Mouse (Mus musculus) heart, adult 9 months (tissue): ENCODE results near the gene Pkm.

Source experiments
- DNase-seq, 2 experiments: peaks; one replicate each; pipeline ENCODE4 v3.0.0; 2022; ENCODE audit warnings: low spot score in 2 of 2

Gene Pkm

GRCm38 (mm10) chr9:59666016-59666415, 9.8 kb downstream of the Pkm start:
- no peak for DNase-seq

DNA sequence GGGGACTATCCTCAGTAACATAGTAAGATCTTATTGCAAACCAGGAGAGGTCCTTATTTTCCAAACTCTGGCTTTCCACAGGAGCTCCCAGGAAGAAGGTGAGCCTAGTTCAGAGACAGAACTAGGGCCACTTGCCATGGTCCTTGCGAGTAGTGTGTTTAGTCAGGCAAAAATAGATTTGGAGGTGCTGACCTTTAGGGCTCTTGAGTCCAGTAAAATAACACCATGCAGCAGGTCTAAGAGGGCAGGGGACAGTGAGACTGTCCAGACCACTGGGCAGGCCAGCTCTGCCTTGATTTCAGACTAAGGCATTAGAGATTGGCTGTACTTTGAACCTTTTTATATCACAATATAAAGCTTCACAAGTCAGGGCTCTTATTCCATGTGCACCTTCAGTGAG, 10.6 kb downstream of the Pkm start:
- no peak for DNase-seq

- DNase-seq, result peak in 1 of 2 experiments; percentile 64
Observed at GRCm38 (mm10) chr9:59667250-59667649, 11.1 kb downstream of the Pkm start.

GRCm38 (mm10) chr9:59667904-59668303, 11.7 kb downstream of the Pkm start:
- DNase-seq, result no peak

DNA sequence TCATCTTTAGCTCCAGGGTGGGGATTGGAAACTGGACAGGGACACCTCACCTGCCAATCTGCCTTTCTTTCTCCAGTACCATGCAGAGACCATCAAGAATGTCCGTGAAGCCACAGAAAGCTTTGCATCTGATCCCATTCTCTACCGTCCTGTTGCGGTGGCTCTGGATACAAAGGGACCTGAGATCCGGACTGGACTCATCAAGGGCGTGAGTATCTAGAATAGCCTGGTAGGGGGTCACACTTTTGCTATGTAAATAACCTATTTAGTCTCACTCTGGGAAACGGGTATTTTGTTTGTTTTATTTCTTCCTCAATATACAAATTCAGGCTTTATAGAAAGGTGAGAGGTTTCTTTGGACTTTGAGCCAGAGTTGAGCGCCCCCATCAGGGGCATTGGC, 12.3 kb downstream of the Pkm start:
- no peak for DNase-seq

- no peak for DNase-seq
Observed at GRCm38 (mm10) chr9:59669172-59669571, 13.0 kb downstream of the Pkm start.

- peak; percentile 78 to 81 for DNase-seq
Observed at GRCm38 (mm10) chr9:59672195-59672894, 16.2 kb downstream of the Pkm start.

- DNase-seq, result no peak
Observed at GRCm38 (mm10) chr9:59673427-59673826, 17.3 kb downstream of the Pkm start.

DNA sequence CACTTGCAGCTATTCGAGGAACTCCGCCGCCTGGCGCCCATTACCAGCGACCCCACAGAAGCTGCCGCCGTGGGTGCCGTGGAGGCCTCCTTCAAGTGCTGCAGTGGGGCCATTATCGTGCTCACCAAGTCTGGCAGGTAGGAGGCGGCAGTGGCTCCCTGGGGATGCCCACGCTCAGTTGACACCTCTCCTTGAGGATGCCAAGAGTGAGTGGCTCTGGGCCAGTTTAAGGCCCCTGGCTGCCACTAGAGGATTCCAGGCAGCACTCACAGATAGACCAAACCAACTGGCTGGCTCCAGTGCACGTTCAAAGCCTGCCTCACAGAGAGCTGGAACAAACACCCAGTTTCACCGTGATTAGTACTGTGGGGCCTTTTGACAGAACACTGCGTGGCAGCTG, 19.4 kb downstream of the Pkm start:
- no peak for DNase-seq

DNA sequence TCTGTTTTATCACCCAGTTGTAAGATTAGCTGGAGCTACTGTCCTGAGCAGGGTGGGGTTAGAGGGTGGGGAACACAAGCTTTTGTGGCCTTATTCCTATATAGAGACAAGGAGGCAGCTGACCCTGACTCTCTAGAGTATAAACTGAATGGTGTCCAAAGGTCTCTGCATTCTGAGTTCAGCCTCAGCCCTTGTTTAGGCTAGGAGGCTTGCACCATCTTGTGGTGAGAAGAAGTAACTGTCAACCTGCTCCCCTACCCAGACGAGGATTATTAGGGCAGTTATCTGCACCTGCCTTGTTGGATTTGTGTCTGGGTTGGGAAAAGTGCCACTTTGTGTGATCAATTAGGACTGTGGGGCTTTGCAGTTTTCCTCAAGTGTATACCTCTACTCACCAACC, 22.1 kb downstream of the Pkm start:
- DNase-seq, result no peak

DNA sequence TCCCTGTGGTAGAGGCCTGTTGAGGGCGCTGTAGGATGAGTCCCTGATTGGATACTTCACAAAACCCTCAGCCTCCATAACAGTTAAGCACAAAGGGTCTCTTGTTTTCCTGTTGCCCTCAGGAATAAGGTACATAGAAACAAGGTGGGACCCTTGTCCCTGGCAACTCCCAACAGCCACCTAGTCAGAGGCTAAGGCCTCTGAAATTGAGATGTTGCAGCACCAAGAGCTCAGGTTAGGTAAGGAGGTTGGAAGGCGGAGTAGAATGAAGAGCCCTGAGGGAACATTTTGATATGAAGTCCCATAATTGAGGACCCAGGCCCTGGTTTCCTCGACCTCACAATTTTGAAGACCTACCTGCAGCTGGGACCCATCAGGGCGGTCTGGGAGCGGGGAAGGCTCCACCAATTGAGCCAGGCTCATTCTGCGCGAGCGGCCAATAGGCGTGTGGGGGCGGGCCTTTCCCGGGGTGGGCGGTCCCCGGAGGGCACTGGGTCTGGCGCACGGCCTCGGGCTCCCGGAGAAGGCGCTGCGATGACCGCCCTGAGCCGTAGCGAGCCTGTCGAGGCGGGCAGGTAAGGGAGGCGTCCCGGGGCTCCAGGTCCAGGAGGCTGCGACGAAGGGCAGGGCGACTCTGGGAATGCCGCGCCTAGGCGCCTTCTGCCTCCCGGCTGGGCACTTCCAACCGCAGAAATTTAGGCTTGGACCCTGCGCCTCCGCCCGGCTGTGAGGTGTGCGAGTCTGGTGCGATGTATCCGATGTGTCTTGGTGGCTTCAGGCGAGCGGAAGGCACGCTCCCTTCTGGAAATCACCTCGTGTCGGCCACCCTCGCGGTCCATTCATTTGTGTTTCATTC, 23.7 kb downstream of the Pkm start, which contains the start of gene Gramd2:
Gramd2 (plus strand) TSS at position 467 of the 856 bp plus-strand sequence.
- peak in 1 of 2 experiments; percentile 64 for DNase-seq

DNA sequence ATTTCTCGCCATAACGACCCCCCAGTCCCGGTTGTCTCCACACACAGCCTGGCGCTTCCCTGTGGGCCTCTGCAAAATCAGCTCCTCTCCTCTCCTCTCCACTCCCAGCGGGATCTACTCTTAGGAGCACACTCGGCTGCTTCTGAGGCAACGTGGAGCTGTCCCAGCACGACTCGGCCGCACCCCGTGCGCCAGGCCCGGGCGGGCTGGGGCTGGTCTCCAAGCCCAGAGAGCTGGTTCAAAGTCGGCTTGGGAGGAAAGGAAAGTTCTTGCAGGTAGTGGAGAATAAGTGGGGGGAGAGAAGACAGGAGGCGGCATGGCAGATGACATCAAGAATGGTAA, 24.3 kb downstream of the Pkm start:
- DNase-seq, result no peak

DNA sequence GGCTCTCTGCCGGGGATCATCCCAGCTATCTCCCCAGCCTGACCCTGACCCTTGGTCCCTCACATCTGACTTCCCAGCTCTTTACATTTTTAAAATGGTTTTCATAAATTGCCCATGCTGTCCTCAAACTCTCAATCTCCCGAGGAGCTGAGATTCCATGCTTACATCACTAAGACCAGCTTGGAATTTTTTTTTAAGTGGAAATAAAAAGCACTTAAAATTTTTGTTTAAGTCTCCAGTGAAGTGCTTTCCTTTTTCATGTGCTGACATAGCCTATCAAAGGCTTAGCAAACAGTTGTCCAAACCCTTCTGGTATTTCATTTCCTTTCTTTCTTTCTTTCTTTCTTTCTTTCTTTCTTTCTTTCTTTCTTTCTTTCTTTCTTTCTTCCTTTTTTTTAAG, 27.9 kb downstream of the Pkm start:
- DNase-seq, result no peak

GRCm38 (mm10) chr9:59687416-59688046, 31.4 kb downstream of the Pkm start:
- DNase-seq, result no peak

GRCm38 (mm10) chr9:59691635-59692094, 35.5 kb downstream of the Pkm start:
- DNase-seq, result peak; percentile 66 to 82

GRCm38 (mm10) chr9:59692145-59692544, 36.0 kb downstream of the Pkm start:
- DNase-seq, result peak in 1 of 2 experiments; percentile 20

GRCm38 (mm10) chr9:59694571-59695450, 38.6 kb downstream of the Pkm start:
- DNase-seq, result no peak

GRCm38 (mm10) chr9:59695451-59695813, 39.3 kb downstream of the Pkm start:
- DNase-seq, result peak in 1 of 2 experiments; percentile 21

GRCm38 (mm10) chr9:59696381-59696780, 40.2 kb downstream of the Pkm start:
- no peak for DNase-seq

DNA sequence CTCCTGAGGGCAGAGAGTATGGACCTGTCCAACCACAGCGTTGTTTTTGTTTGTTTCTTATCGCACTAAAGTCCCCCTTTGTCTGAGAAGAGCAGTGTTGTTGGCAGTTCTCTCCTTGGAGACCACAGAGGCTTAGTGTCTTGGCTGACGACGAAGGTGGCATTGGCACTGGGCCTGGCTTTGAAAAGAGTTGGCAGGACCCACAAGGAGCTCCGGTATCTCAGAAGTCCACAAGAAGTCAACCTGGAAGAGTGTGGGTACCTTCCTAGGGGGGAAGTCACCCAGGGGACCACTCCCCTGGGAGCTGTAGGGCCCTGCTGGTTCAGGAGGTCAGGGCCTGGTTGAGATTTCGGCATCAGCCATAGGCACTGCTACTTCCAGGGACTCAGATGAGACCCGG, 44.9 kb downstream of the Pkm start:
- DNase-seq, result no peak

DNA sequence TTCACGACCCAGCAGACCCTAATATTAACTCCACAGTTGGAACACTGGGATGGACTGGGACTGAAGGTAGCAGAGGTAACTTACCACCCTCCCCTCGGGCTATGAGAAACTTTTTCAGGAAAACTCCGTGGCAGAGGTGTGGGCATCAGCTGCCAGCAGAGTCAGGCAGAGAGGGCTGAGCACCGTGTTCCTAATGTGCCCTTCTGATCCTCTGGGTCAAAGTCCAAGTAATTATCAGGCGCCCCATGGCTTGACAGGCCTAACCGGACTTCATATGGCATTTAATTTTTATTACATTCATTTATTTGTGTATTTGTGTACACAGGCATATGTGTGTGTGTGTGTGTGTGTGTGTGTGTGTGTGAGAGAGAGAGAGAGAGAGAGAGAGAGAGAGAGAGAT, 46.9 kb downstream of the Pkm start:
- no peak for DNase-seq
